Mouse (Mus musculus) liver, embryonic 14.5 days (tissue): ENCODE data around the gene Abcd2. TPM values are rescaled to one million over a fixed set of nuclear protein-coding genes. Genes with fewer than 3 reads are reported as not detected.

Experiments used
- ATAC-seq: fragments of 200-750 bp; cut with Nextera tagmentation; 2 replicates; pipeline ENCODE4 v1.8.0; 2017; ENCODE audit warnings: moderate number of reproducible peaks, mild to moderate bottlenecking, moderate library complexity; ENCODE audit not compliant: insufficient read depth
- DNase-seq, 3 experiments: peaks; one replicate each; pipeline ENCODE4 v3.0.0-alpha.2; 2012 to 2013; ENCODE audit warnings: low read depth in 3 of 3, low spot score in 3 of 3
- H3K27ac ChIP-seq: fragments of 300-500 bp; sonication (generic); 2 replicates; pipeline ENCODE4 v1.5.1; 2014; ENCODE audit warnings: moderate library complexity, mild to moderate bottlenecking, control low read depth, inconsistent platforms
- H3K27me3 ChIP-seq: fragments of 300-500 bp; sonication (generic); 2 replicates; pipeline ENCODE4 v1.6.1; 2014; ENCODE audit warnings: mild to moderate bottlenecking, low read length, moderate library complexity; ENCODE audit not compliant: control insufficient read depth, insufficient read depth
- H3K36me3 ChIP-seq: fragments of 300-500 bp; sonication (generic); replicated peaks from 2 replicates; pipeline ENCODE4 v1.6.1; 2014; ENCODE audit warnings: low read depth; ENCODE audit not compliant: control insufficient read depth, insufficient read depth
- H3K4me1 ChIP-seq, 2 experiments: fragments of 200-500 bp in 1 of 2; fragments of 300-500 bp in 1 of 2; sonication (generic) in 1 of 2; replicated peaks; 2 replicates each; pipeline ENCODE4 v1.6.1; 2012 to 2014; ENCODE audit warnings: antibody characterized with exemption in 1 of 2, inconsistent platforms in 1 of 2, low read length in 1 of 2; ENCODE audit not compliant: control insufficient read depth in 2 of 2, insufficient read depth in 2 of 2
- H3K4me2 ChIP-seq: fragments of 300-500 bp; sonication (generic); 2 replicates; pipeline ENCODE4 v1.6.1; 2014; ENCODE audit warnings: low read depth, mild to moderate bottlenecking, control low read depth, moderate library complexity
- H3K4me3 ChIP-seq, 2 experiments: fragments of 200-500 bp in 1 of 2; fragments of 300-500 bp in 1 of 2; sonication (generic) in 1 of 2; 2 replicates each; pipeline ENCODE4 v1.5.1; 2012 to 2014; ENCODE audit warnings: low read depth in 2 of 2, low read length in 2 of 2, mild to moderate bottlenecking in 2 of 2, control low read depth in 1 of 2, inconsistent platforms in 1 of 2, moderate library complexity in 1 of 2; ENCODE audit not compliant: insufficient read depth in 1 of 2
- H3K9ac ChIP-seq: fragments of 300-500 bp; sonication (generic); replicated peaks from 2 replicates; pipeline ENCODE4 v1.6.1; 2014; ENCODE audit warnings: mild to moderate bottlenecking, control low read depth, moderate library complexity
- H3K9me3 ChIP-seq: fragments of 300-500 bp; sonication (generic); 2 replicates; pipeline ENCODE4 v1.6.1; 2016; ENCODE audit warnings: low read length, mixed read lengths; ENCODE audit not compliant: control insufficient read depth
- CTCF ChIP-seq: IDR thresholded peaks from 2 replicates; pipeline ENCODE4 v1.5.1; 2016; ENCODE audit warnings: antibody characterized with exemption, low read depth, control low read depth
- EP300 ChIP-seq: IDR thresholded peaks from 2 replicates; pipeline ENCODE4 v1.6.1; 2016; ENCODE audit warnings: antibody characterized with exemption, low read depth
- WGBS: fragments of 180-500 bp; shearing (Covaris S2); extraction: QIAGEN DNeasy Blood & Tissue Kit; methylation state at CpG from one replicate; pipeline ENCODE4 v1.1.7; 2014; ENCODE audit not compliant: insufficient replicate concordance; 5-methylcytosine and 5-hydroxymethylcytosine counted together
- polyA plus RNA-seq, 2 experiments: library from polyadenylated mRNA; depleted of rRNA in 1 of 2; stranded (reverse) in 1 of 2; unstranded in 1 of 2; fragments of >200 nt; fragmentation: Nextera tagmentation in 1 of 2; extraction: Ambion mirVana in 1 of 2; gene quantifications; 2 replicates each; pipeline versions ENCODE4 v1.2.1 to v1.2.3; 2012 to 2014

Gene Abcd2
- polyA plus RNA-seq, 2 experiments: 1.1 to 2.5 TPM

- Histone ChIP-seq H3K36me3 (no peaks in the 10 kb centered on the region), H3K4me1 (no peaks in the 10 kb centered on the region), H3K9me3 (no peaks in the 10 kb centered on the region), H3K9ac (no peak overlapping the region), H3K4me3 (no peak overlapping the region), H3K27me3 (no peaks in the 10 kb centered on the region), H3K4me2 (no peak overlapping the region), H3K27ac (no peak overlapping the region)
- ATAC-seq: no peak
- TF ChIP-seq EP300: no peak
- no peak for TF ChIP-seq CTCF
- WGBS: 52% methylated on average over 5 of the region's 5 CpGs
- no peak for DNase-seq
Measured at GRCm38 (mm10) chr15:91161153-91161552, 30.4 kb downstream of the Abcd2 start.

DNA sequence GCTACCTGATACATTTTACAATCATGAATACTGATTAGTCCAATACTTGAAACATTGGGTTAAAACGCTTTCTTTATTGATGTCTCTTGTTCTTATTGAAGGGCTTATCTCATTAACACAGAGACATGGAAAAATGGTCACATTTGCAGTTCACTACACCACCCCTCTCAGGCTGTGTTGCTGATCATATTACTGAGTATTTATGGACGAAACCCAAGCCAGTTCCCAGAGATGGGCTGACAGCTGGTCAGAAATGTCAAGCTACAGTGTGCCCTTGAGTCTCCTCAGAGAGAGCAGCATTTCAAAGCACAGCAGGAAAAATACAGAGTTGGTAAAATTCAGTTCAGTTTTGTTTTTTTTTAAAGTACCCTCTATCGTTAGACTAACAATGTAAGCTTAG is 38.3 kb downstream of the Abcd2 start:
- no peak overlapping the region for H3K4me2 ChIP-seq
- no peak for ATAC-seq
- H3K9me3 ChIP-seq: no peaks in the 10 kb centered on the region
- H3K27ac ChIP-seq: no peak overlapping the region
- H3K4me3 ChIP-seq: no peak overlapping the region
- H3K9ac ChIP-seq: no peak overlapping the region
- no peaks in the 10 kb centered on the region for H3K4me1 ChIP-seq
- 52% methylated on average over 3 of the region's 3 CpGs for WGBS
- no peaks in the 10 kb centered on the region for H3K36me3 ChIP-seq
- no peaks in the 10 kb centered on the region for H3K27me3 ChIP-seq
- TF ChIP-seq CTCF: no peak
- TF ChIP-seq EP300: no peak
- DNase-seq: no peak

GRCm38 (mm10) chr15:91152592-91152991 is 39.0 kb downstream of the Abcd2 start:
- ATAC-seq: no peak
- 40% methylated on average over 1 of the region's 1 CpGs for WGBS
- H3K36me3 ChIP-seq: no peaks in the 10 kb centered on the region

GRCm38 (mm10) chr15:91124584-91124983 is 67.0 kb downstream of the Abcd2 start:
- no peak overlapping the region for H3K4me3 ChIP-seq
- H3K36me3 ChIP-seq: no peaks in the 10 kb centered on the region
- no peak overlapping the region for H3K9ac ChIP-seq
- no peaks in the 10 kb centered on the region for H3K9me3 ChIP-seq
- DNase-seq (no peak), ATAC-seq (no peak)
- WGBS: 66% methylated on average over 4 of the region's 4 CpGs
- no peak overlapping the region for H3K4me2 ChIP-seq
- H3K27ac ChIP-seq: no peak overlapping the region
- TF ChIP-seq CTCF (no peak), EP300 (no peak)
- H3K27me3 ChIP-seq: no peaks in the 10 kb centered on the region
- no peaks in the 10 kb centered on the region for H3K4me1 ChIP-seq

More at GRCm38 (mm10) chr15:91152592-91152991, 39.0 kb downstream of the Abcd2 start:
- DNase-seq: no peak
- H3K4me3 ChIP-seq: no peak overlapping the region
- no peak overlapping the region for H3K4me2 ChIP-seq
- no peak overlapping the region for H3K27ac ChIP-seq
- no peak overlapping the region for H3K9ac ChIP-seq
- no peak for TF ChIP-seq CTCF
- no peak for TF ChIP-seq EP300
- no peaks in the 10 kb centered on the region for H3K27me3 ChIP-seq
- no peaks in the 10 kb centered on the region for H3K4me1 ChIP-seq
- no peaks in the 10 kb centered on the region for H3K9me3 ChIP-seq

DNA sequence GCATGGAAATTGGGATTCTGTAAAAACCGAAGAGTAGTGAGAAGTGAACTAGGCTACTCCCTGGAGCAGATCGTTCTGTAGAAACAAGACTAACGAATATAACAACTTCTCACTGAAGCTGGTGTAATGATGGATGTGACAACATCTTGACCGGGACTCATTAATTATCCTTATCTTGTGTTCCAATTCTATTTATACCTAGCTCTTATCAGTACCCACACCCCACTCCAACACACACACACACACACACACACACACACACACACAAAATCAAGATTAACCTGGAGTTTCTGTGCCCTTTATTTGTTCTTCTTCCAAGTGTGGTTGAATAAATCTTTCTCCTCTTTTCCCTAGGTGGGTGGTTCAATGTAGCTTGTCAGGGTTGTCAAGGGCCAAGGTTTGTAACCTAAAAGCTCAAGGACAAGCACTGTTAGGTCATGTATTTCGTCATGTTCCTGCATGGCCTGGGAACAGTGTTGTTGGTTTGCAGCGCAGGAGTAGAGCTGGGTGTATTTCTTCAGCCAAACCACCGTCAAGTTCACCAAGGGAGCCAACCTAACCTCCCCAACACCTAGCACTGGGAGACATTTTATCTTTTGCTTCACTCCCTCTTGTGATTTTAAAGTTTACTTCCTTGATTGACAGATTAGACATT is 78.9 kb downstream of the Abcd2 start:
- Histone ChIP-seq H3K27me3 (no peaks in the 10 kb centered on the region), H3K9ac (no peak overlapping the region), H3K4me3 (no peak overlapping the region), H3K27ac (no peak overlapping the region), H3K4me2 (no peak overlapping the region), H3K4me1 (no peaks in the 10 kb centered on the region), H3K36me3 (no peaks in the 10 kb centered on the region), H3K9me3 (no peaks in the 10 kb centered on the region)
- no peak for TF ChIP-seq EP300
- 66% methylated on average over 7 of the region's 7 CpGs for WGBS
- DNase-seq (no peak), ATAC-seq (no peak)
